ENCODE assay signal across 18 mouse cellular contexts in genomic region chr19:6662346-6662939, GRCm38 (mm10).
DNase-seq lines count a peak whose midpoint lies in the region; ATAC-seq lines count a peak whose summit lies in the region.
"Had no signal": no experiment of that assay in that cellular context is flagged by ENCODE, and none has a peak within 500 bp of the region (broad histone marks: within the 10 kb centered on the region; RNA-seq: fewer than 3 reads in every experiment).

No protein-coding gene starts in this region.

- no peak overlapping the region for H3K9ac ChIP-seq in hindbrain, embryonic 13.5 days
- H3K9ac ChIP-seq: embryonic facial prominence, embryonic 12.5 days; forebrain, embryonic 15.5 days; liver, postnatal 0 days; stomach, embryonic 15.5 days had no signal

- H3K4me2 ChIP-seq in hindbrain, embryonic 13.5 days, result no peak overlapping the region
- H3K4me2 ChIP-seq: embryonic facial prominence, embryonic 12.5 days; forebrain, embryonic 15.5 days; neural tube, embryonic 13.5 days; stomach, embryonic 15.5 days had no signal

- no peak overlapping the region for H3K4me3 ChIP-seq in limb, embryonic 10.5 days
- H3K4me3 ChIP-seq in hindbrain, embryonic 13.5 days, result no peak overlapping the region
- H3K4me3 ChIP-seq: embryonic facial prominence, embryonic 12.5 days; forebrain, embryonic 15.5 days; neural tube, embryonic 13.5 days; stomach, embryonic 15.5 days had no signal

- no peaks in the 10 kb centered on the region for H3K36me3 ChIP-seq in limb, embryonic 10.5 days
- H3K36me3 ChIP-seq in hindbrain, embryonic 13.5 days, result no peaks in the 10 kb centered on the region
- H3K36me3 ChIP-seq: embryonic facial prominence, embryonic 12.5 days; forebrain, embryonic 15.5 days; neural tube, embryonic 13.5 days; stomach, embryonic 15.5 days had no signal

- peaks cover 36% of the 10 kb centered on the region; the same call in 1 of the 2 replicates for H3K27me3 ChIP-seq in limb, embryonic 10.5 days (ENCODE audit: low read depth, poor library complexity, severe bottlenecking)
- peaks cover 6% of the 10 kb centered on the region; the same call in 1 of the 2 replicates for H3K27me3 ChIP-seq in hindbrain, embryonic 13.5 days
- H3K27me3 ChIP-seq: embryonic facial prominence, embryonic 12.5 days; forebrain, embryonic 15.5 days; neural tube, embryonic 13.5 days; stomach, embryonic 15.5 days had no signal

- ATAC-seq in hindbrain, embryonic 13.5 days (ENCODE audit: low FRiP score), result no peak
- ATAC-seq: liver, postnatal 0 days; Patski had no signal

- H3K4me1 ChIP-seq in limb, embryonic 10.5 days, result peaks cover 15% of the 10 kb centered on the region
- H3K4me1 ChIP-seq in hindbrain, embryonic 13.5 days (replicated peaks), result 0 out of 2 replicates have a peak, but pooled peaks cover 3% of the 10 kb centered on the region
- H3K4me1 ChIP-seq: embryonic facial prominence, embryonic 12.5 days; neural tube, embryonic 13.5 days; stomach, embryonic 15.5 days had no signal

- H3K9me3 ChIP-seq in limb, embryonic 10.5 days (replicated peaks), result no peaks in the 10 kb centered on the region
- no peaks in the 10 kb centered on the region for H3K9me3 ChIP-seq in hindbrain, embryonic 13.5 days
- H3K9me3 ChIP-seq: embryonic facial prominence, embryonic 12.5 days; forebrain, embryonic 15.5 days; stomach, embryonic 15.5 days had no signal

- WGBS in limb, embryonic 10.5 days, result 24% methylated on average over 4 of the region's 4 CpGs
- 27% methylated on average over 4 of the region's 4 CpGs for WGBS in hindbrain, embryonic 13.5 days

- DNase-seq in kidney, adult 11 months, result peak; percentile 49
- no peak for DNase-seq in kidney, postnatal 10 days
- peak; percentile 16 for DNase-seq in ovary, postnatal 36 days (ENCODE audit: low spot score)
- DNase-seq in ovary, postnatal 14 days (ENCODE audit: low spot score), result no peak
- peak; percentile 68 for DNase-seq in retina, adult 2 months (ENCODE audit: low read depth, low spot score)
- DNase-seq in limb, embryonic 10.5 days (ENCODE audit: low spot score), result no peak
- DNase-seq: B cell, adult 2 months; cerebellum, adult 2 months; heart, adult 11 months; heart, postnatal 4 days; liver, postnatal 0 days; thymus, postnatal 36 days had no signal

- no peak overlapping the region for H3K27ac ChIP-seq in limb, embryonic 10.5 days
- H3K27ac ChIP-seq in hindbrain, embryonic 13.5 days, result no peak overlapping the region
- H3K27ac ChIP-seq: embryonic facial prominence, embryonic 12.5 days; forebrain, embryonic 15.5 days; neural tube, embryonic 13.5 days; stomach, embryonic 15.5 days had no signal

Comparison
In these comparisons a context has a peak if more than half of its experiments do, and no peak if none do; other contexts are left out.
1. DNase-seq: peak in kidney, adult 11 months (single experiment), ovary, postnatal 36 days (single experiment) and retina, adult 2 months (single experiment); none in kidney, postnatal 10 days (single experiment), ovary, postnatal 14 days (single experiment) and limb, embryonic 10.5 days (single experiment).